Mouse (Mus musculus): ENCODE results near the gene Tex35. TPM values are rescaled to one million over a fixed set of nuclear protein-coding genes. Genes with fewer than 3 reads are reported as not detected.

The Tex35 gene
- polyA plus RNA-seq, 1 experiment: 0.13 TPM

DNA sequence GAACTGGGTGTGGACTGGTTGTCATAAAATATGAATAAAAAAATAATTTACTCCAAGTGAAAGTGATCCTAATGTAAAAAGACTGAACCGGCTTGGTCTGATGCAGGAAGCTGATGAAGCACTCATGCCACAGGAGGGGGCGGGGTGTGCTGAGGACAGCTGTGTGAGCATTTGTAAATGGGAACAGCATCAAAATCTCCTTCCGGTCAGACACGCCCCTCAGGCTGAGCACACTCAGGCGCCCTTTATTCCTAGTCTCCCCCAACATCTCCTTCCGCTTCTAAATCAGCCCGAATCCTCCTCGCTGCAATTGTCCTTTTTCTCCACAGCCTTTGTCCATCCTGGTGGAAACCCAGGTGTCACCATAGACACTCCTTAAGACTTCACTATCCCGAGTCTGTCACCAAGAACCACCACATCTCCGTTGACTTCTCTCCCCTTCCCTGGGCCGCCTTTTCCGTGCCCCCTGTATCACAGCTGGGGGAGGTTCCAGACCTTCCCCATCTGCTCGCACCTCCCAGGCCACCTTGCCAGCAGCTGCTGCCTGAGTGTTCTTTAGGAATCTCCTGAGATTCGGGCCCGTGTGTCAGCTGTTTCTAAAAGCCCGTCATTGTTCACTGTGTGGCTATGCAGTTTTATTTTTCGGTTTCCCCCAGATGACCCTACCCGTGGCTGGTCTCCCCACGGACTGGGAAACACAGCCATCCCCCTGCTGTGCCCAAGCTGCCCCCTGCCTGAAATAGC is 7.2 kb downstream of the Tex35 start:
- 12% methylated on average over 19 of the region's 19 CpGs for WGBS
- Histone ChIP-seq H3K36me3 (ENCODE audit: control insufficient read depth, insufficient read depth, low read length) (no peaks in the 10 kb centered on the region), H3K27ac (ENCODE audit: insufficient read depth, low read depth, low read length) (no peak overlapping the region), H3K4me1 (ENCODE audit: control insufficient read depth, insufficient read depth, low read length) (no peaks in the 10 kb centered on the region), H3K27me3 (replicated peaks; ENCODE audit: control insufficient read depth, insufficient read depth, low read length) (no peaks in the 10 kb centered on the region), H3K4me3 (ENCODE audit: insufficient read depth, low read depth, low read length) (no peak overlapping the region)
- no peak for TF ChIP-seq POLR2A (IDR thresholded peaks at IDR 0.05; ENCODE audit: low read depth, low read length)
- no peak for TF ChIP-seq CTCF (conservative IDR thresholded peaks at IDR 0.05; ENCODE audit: insufficient read depth, insufficient read length, low read depth, low read length)
- DNase-seq: peak; percentile 51

- Histone ChIP-seq H3K27ac (ENCODE audit: insufficient read depth, low read depth, low read length) (no peak overlapping the region), H3K4me1 (ENCODE audit: control insufficient read depth, insufficient read depth, low read length) (no peaks in the 10 kb centered on the region), H3K36me3 (ENCODE audit: control insufficient read depth, insufficient read depth, low read length) (no peaks in the 10 kb centered on the region), H3K27me3 (replicated peaks; ENCODE audit: control insufficient read depth, insufficient read depth, low read length) (no peaks in the 10 kb centered on the region), H3K4me3 (ENCODE audit: insufficient read depth, low read depth, low read length) (no peak overlapping the region)
- 91% methylated on average over 4 of the region's 4 CpGs for WGBS
- no peak for TF ChIP-seq CTCF (conservative IDR thresholded peaks at IDR 0.05; ENCODE audit: insufficient read depth, insufficient read length, low read depth, low read length)
- TF ChIP-seq POLR2A (IDR thresholded peaks at IDR 0.05; ENCODE audit: low read depth, low read length): no peak
- no peak for DNase-seq
These were observed 12.9 kb downstream of the Tex35 start for GRCm38 (mm10) chr1:157095534-157095933.

DNA sequence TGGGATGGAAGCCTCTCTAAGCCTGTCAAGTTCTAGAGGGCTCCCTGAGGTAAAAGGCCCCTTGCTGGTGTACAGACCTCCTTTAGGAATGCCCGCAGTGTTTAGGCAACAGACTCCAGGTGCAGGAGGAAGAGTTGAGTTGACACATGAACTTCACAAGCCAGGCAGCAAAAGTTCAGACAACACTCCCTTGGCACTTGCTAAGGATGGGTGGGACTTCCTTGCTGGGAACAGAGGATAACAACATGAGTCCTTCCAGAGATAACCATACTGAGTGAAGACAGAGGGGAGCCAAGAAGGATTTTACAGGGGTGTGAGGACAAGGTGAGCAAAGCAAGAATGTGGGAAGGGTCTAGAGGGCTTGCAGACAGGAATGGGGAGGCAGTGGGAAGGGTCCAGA is 15.9 kb downstream of the Tex35 start:
- no peak for DNase-seq
- H3K36me3 ChIP-seq (ENCODE audit: control insufficient read depth, insufficient read depth, low read length): no peaks in the 10 kb centered on the region
- no peak overlapping the region for H3K4me3 ChIP-seq (ENCODE audit: insufficient read depth, low read depth, low read length)
- H3K4me1 ChIP-seq (ENCODE audit: control insufficient read depth, insufficient read depth, low read length): no peaks in the 10 kb centered on the region
- no peak overlapping the region for H3K27ac ChIP-seq (ENCODE audit: insufficient read depth, low read depth, low read length)
- WGBS: 76% methylated on average over 1 of the region's 1 CpGs
- no peaks in the 10 kb centered on the region for H3K27me3 ChIP-seq (replicated peaks; ENCODE audit: control insufficient read depth, insufficient read depth, low read length)
- TF ChIP-seq CTCF (conservative IDR thresholded peaks at IDR 0.05; ENCODE audit: insufficient read depth, insufficient read length, low read depth, low read length): no peak
- no peak for TF ChIP-seq POLR2A (IDR thresholded peaks at IDR 0.05; ENCODE audit: low read depth, low read length)

- Histone ChIP-seq H3K27me3 (replicated peaks; ENCODE audit: control insufficient read depth, insufficient read depth, low read length) (no peaks in the 10 kb centered on the region), H3K27ac (ENCODE audit: insufficient read depth, low read depth, low read length) (no peak overlapping the region), H3K36me3 (ENCODE audit: control insufficient read depth, insufficient read depth, low read length) (no peaks in the 10 kb centered on the region), H3K4me3 (ENCODE audit: insufficient read depth, low read depth, low read length) (no peak overlapping the region), H3K4me1 (ENCODE audit: control insufficient read depth, insufficient read depth, low read length) (no peaks in the 10 kb centered on the region)
- TF ChIP-seq CTCF (conservative IDR thresholded peaks at IDR 0.05; ENCODE audit: insufficient read depth, insufficient read length, low read depth, low read length) (no peak), POLR2A (IDR thresholded peaks at IDR 0.05; ENCODE audit: low read depth, low read length) (no peak)
- 81% methylated on average over 4 of the region's 4 CpGs for WGBS
- DNase-seq: no peak
These were observed 16.3 kb downstream of the Tex35 start for GRCm38 (mm10) chr1:157092140-157092539.

GRCm38 (mm10) chr1:157090835-157091234 is 17.6 kb downstream of the Tex35 start:
- Histone ChIP-seq H3K27ac (ENCODE audit: insufficient read depth, low read depth, low read length) (no peak overlapping the region), H3K4me3 (ENCODE audit: insufficient read depth, low read depth, low read length) (no peak overlapping the region), H3K27me3 (replicated peaks; ENCODE audit: control insufficient read depth, insufficient read depth, low read length) (no peaks in the 10 kb centered on the region), H3K36me3 (ENCODE audit: control insufficient read depth, insufficient read depth, low read length) (no peaks in the 10 kb centered on the region), H3K4me1 (ENCODE audit: control insufficient read depth, insufficient read depth, low read length) (no peaks in the 10 kb centered on the region)
- DNase-seq: no peak
- TF ChIP-seq POLR2A (IDR thresholded peaks at IDR 0.05; ENCODE audit: low read depth, low read length) (no peak), CTCF (conservative IDR thresholded peaks at IDR 0.05; ENCODE audit: insufficient read depth, insufficient read length, low read depth, low read length) (no peak)
- WGBS: 85% methylated on average over 3 of the region's 3 CpGs

GRCm38 (mm10) chr1:157086097-157086994 is 22.1 kb downstream of the Tex35 start:
- TF ChIP-seq POLR2A (IDR thresholded peaks at IDR 0.05; ENCODE audit: low read depth, low read length) (no peak), CTCF (conservative IDR thresholded peaks at IDR 0.05; ENCODE audit: insufficient read depth, insufficient read length, low read depth, low read length) (peak; percentile 91)
- 12% methylated on average over 25 of the region's 25 CpGs for WGBS
- no peaks in the 10 kb centered on the region for H3K4me1 ChIP-seq (ENCODE audit: control insufficient read depth, insufficient read depth, low read length)
- no peaks in the 10 kb centered on the region for H3K27me3 ChIP-seq (replicated peaks; ENCODE audit: control insufficient read depth, insufficient read depth, low read length)
- no peak overlapping the region for H3K27ac ChIP-seq (ENCODE audit: insufficient read depth, low read depth, low read length)
- peak; percentile 62 for DNase-seq
- H3K36me3 ChIP-seq (ENCODE audit: control insufficient read depth, insufficient read depth, low read length): no peaks in the 10 kb centered on the region
- peak overlapping the region; percentile 15; the same call in 1 of the 2 replicates for H3K4me3 ChIP-seq (ENCODE audit: insufficient read depth, low read depth, low read length)

DNA sequence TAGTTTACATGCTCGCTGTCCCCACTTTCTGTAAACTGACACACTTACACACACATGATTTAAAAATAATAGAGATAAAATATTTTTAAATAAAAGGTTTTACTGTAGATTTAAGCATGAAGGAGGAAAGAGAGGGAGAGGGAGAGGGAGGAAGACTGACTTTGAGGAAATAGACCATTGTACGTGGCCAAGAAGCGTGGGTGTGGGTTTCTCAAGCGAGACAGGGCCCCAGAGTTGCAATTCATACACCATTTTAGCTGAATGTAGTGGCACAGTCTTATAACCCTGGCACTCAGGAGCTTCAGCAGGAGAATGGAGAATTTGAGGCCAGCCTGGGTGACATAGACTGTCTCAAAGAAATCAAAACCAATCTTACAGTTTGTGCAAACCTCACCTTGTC is 25.5 kb downstream of the Tex35 start:
- Histone ChIP-seq H3K27ac (ENCODE audit: insufficient read depth, low read depth, low read length) (no peak overlapping the region), H3K36me3 (ENCODE audit: control insufficient read depth, insufficient read depth, low read length) (no peaks in the 10 kb centered on the region), H3K4me3 (ENCODE audit: insufficient read depth, low read depth, low read length) (no peak overlapping the region), H3K27me3 (replicated peaks; ENCODE audit: control insufficient read depth, insufficient read depth, low read length) (no peaks in the 10 kb centered on the region), H3K4me1 (ENCODE audit: control insufficient read depth, insufficient read depth, low read length) (peaks cover 9% of the 10 kb centered on the region)
- TF ChIP-seq CTCF (conservative IDR thresholded peaks at IDR 0.05; ENCODE audit: insufficient read depth, insufficient read length, low read depth, low read length): no peak
- no peak for TF ChIP-seq POLR2A (IDR thresholded peaks at IDR 0.05; ENCODE audit: low read depth, low read length)
- WGBS: 88% methylated on average over 4 of the region's 4 CpGs
- no peak for DNase-seq
